Mouse (Mus musculus) heart, postnatal 0 days (tissue): ENCODE measurements around the gene 5730522E02Rik.

ENCODE experiments used
- CTCF ChIP-seq: IDR thresholded peaks from 2 replicates; pipeline ENCODE4 v1.5.1; 2016; ENCODE audit warnings: antibody characterized with exemption, control low read depth, low read depth
- EP300 ChIP-seq: IDR thresholded peaks from 2 replicates; pipeline ENCODE4 v1.6.1; 2016; ENCODE audit warnings: antibody characterized with exemption, low read depth

- TF ChIP-seq CTCF, result no peak
- TF ChIP-seq EP300, result no peak
These were observed 494.9 kb downstream of the 5730522E02Rik start for GRCm38 (mm10) chr11:25715447-25716321.
